Mouse (Mus musculus) urinary bladder, postnatal 14 days (tissue): ENCODE data around the gene Vmn2r108.
"Not testable (repeated sequence)": the region's sequence is repeated elsewhere in the genome, so short reads cannot be mapped to it uniquely, and the experiment has no call there.

Source experiments
- DNase-seq: peaks from one replicate; pipeline ENCODE4 v3.0.0; 2021; ENCODE audit warnings: low spot score

Gene Vmn2r108

DNA sequence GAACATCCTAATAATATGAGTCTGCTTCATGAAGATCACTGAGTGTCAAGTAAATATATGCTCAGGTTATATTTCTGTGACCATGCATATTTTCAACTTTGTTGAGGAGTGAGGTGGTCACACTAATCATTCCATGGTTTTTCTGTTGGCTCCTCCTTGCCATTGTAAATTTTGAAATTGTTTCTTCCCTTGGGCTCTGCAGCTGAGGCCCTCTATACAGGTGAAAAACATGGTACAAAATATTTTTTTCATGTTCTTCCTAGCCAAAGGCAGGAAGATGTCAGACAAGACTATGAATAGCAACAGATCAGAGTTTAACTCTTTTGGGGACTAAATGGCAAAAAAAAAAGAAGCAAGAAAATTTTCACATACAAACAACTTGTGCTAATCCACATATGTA is at the start of gene Vmn2r108:
TSS of gene Vmn2r108 (minus strand) at position 101 of the 400 bp plus-strand sequence.
- no peak for DNase-seq

DNA sequence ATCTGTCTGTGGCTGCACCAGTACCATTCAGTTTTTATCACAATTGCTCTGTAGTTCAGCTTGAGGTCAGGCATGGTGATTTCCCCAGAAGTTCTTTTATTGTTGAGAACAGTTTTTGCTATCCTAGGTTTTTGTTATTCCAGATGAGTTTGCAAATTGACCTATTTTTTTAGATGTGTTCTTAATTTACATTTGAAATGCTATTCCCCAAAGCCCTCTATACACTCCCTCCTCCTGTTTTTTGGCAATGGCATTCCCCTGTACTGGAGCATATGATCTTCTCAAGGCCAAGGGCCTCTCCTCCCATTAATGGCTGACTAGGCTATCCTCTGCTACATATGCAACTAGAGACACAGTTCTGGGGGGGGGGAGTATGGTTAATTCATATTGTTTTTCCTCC is 27.1 kb upstream of the Vmn2r108 start:
- DNase-seq, result not testable (repeated sequence)

DNA sequence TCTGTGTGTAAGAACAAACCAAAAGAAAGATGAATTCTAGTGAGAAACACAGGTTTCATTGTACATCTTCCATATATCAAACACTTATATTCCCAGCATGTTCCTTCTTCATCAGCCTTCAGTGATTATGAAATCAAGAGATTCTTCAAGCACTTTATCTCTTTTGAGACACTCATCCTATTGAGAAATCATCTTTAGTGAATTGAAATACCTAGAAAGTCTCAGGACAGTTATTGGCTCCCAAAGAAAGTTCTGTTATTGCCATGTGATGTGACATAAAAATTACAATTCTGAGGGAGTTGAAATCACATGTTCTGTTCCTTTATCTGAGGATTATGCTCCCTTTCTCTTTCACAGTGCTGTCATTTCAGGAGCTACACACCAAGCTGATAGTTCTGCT is 16.7 kb upstream of the Vmn2r108 start, which contains the start of gene Vmn1r225:
TSS of gene Vmn1r225 (plus strand) at position 301 of the 400 bp plus-strand sequence.
- no peak for DNase-seq

DNA sequence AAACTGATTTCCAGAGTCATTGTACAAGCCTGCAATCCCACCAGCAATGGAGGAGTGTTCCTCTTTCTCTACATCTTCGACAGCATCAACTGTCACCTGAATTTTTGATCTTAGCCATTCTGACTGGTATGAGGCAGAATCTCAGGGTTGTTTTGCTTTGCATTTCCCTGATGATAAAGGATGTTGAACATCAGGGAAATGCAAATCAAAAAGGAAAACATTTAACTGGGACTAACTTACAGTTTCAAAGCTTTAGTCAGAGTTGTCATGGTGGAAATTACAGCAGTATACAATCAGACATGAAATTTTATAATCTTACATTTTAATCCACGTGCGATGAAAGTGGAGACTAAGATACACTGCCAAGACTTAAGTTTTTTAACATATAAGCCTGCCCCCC is 7.8 kb downstream of the Vmn2r108 start:
- no peak for DNase-seq

DNA sequence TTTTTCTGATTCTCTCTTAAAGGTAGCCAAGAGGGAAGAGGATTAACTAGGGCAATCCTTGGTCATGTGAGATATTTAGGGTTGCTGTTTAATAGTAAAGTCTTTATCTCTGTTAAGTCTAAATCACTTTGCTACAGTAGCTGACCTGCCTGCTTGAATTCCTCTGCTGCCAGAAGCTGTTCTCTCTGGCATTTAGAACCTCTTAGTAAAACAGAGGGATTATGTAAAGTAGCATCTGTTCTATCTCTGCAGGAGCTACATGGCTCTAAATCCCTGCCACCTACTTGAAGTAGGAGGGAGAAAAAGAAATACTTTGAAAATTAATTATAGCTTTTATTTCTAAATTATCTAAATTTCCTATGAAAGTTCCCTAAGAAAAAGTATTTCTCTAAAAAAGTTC is 41.9 kb downstream of the Vmn2r108 start:
- DNase-seq, result no peak

DNA sequence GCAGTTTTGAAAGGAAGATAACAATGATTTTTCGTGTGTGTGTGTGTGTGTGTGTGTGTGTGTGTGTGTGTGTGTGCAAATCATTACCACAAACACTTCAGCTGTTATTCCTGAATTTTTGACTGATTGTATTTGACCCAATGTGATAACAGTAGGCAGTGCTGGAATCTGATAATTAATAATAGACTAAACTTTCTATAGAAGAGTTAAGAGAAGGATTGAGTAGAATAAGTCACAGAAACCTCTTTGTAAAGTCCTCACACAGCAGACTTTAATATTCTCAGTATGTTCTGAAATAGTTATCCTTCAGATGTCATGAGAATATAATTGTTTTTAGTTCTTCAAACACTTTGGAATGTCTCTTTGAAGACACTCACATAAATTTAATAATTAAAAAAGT is 67.3 kb downstream of the Vmn2r108 start, which contains the start of gene Vmn1r224:
TSS of gene Vmn1r224 (plus strand) at position 301 of the 400 bp plus-strand sequence.
- DNase-seq, result no peak
